Mouse (Mus musculus) stomach, embryonic 14.5 days (tissue): Measurements from ENCODE around the gene Ube2o. TPM values are rescaled to one million over a fixed set of nuclear protein-coding genes. Genes with fewer than 3 reads are reported as not detected.

Experiments
- ATAC-seq: fragments of 200-750 bp; cut with Nextera tagmentation; 2 replicates; pipeline ENCODE4 v1.8.0; 2017; ENCODE audit warnings: low read depth, moderate TSS enrichment; ENCODE audit not compliant: insufficient number of reproducible peaks, insufficient read depth, low FRiP score
- H3K27ac ChIP-seq: fragments of 300-500 bp; sonication (generic); 2 replicates; pipeline ENCODE4 v1.5.1; 2014; ENCODE audit warnings: mild to moderate bottlenecking, low read length, moderate library complexity, mixed read lengths
- H3K27me3 ChIP-seq: fragments of 300-500 bp; sonication (generic); 2 replicates; pipeline ENCODE4 v1.6.1; 2014; ENCODE audit warnings: low read length, control low read depth, mixed read lengths; ENCODE audit not compliant: control insufficient read depth, insufficient read depth
- H3K36me3 ChIP-seq: fragments of 300-500 bp; sonication (generic); 2 replicates; pipeline ENCODE4 v1.6.1; 2014; ENCODE audit warnings: mild to moderate bottlenecking, control low read depth, low read length, moderate library complexity, mixed read lengths; ENCODE audit not compliant: control insufficient read depth, insufficient read depth
- H3K4me1 ChIP-seq: fragments of 300-500 bp; sonication (generic); 2 replicates; pipeline ENCODE4 v1.6.1; 2014; ENCODE audit warnings: low read length, control low read depth, mixed read lengths; ENCODE audit not compliant: control insufficient read depth, insufficient read depth
- H3K4me2 ChIP-seq: fragments of 300-500 bp; sonication (generic); replicated peaks from 2 replicates; pipeline ENCODE4 v1.6.1; 2014; ENCODE audit warnings: low read depth, low read length, control low read depth
- H3K4me3 ChIP-seq: fragments of 300-500 bp; sonication (generic); 2 replicates; pipeline ENCODE4 v1.5.1; 2014; ENCODE audit warnings: low read depth, low read length, control low read depth
- H3K9ac ChIP-seq: fragments of 300-500 bp; sonication (generic); replicated peaks from 2 replicates; pipeline ENCODE4 v1.6.1; 2014; ENCODE audit warnings: low read depth, mild to moderate bottlenecking, control low read depth, low read length, moderate library complexity, mixed read lengths
- H3K9me3 ChIP-seq: fragments of 300-500 bp; sonication (generic); 2 replicates; pipeline ENCODE4 v1.6.1; 2016; ENCODE audit warnings: low read depth, low read length, control low read depth; ENCODE audit not compliant: control insufficient read depth
- WGBS: fragments of 180-500 bp; shearing (Covaris S2); extraction: QIAGEN DNeasy Blood & Tissue Kit; methylation state at CpG from one replicate; pipeline ENCODE4 v1.1.7; 2014; 5-methylcytosine and 5-hydroxymethylcytosine counted together
- polyA plus RNA-seq: library from polyadenylated mRNA; unstranded; fragments of >200 nt; fragmentation: Nextera tagmentation; extraction: Ambion mirVana; gene quantifications from 2 replicates; pipeline ENCODE4 v1.2.1, GENCODE M21; 2014

The Ube2o gene
- polyA plus RNA-seq, 1 experiment from 2014 or later, result 11.4 TPM

GRCm38 (mm10) chr11:116567531-116567930 is 13.7 kb downstream of the Ube2o start:
- ATAC-seq, result no peak
- H3K27ac ChIP-seq, result no peak overlapping the region
- H3K4me2 ChIP-seq, result no peak overlapping the region
- H3K27me3 ChIP-seq, result no peaks in the 10 kb centered on the region
- H3K4me1 ChIP-seq, result peaks cover 10% of the 10 kb centered on the region; the same call in 1 of the 2 replicates
- H3K9me3 ChIP-seq, result no peaks in the 10 kb centered on the region
- WGBS, result 85% methylated on average over 8 of the region's 8 CpGs
- H3K36me3 ChIP-seq, result no peaks in the 10 kb centered on the region
- H3K9ac ChIP-seq, result no peak overlapping the region
- no peak overlapping the region for H3K4me3 ChIP-seq

- H3K4me2 ChIP-seq, result no peak overlapping the region
- WGBS, result 48% methylated on average over 7 of the region's 7 CpGs
- no peak overlapping the region for H3K9ac ChIP-seq
- no peaks in the 10 kb centered on the region for H3K27me3 ChIP-seq
- H3K27ac ChIP-seq, result no peak overlapping the region
- no peaks in the 10 kb centered on the region for H3K36me3 ChIP-seq
- H3K9me3 ChIP-seq, result no peaks in the 10 kb centered on the region
- H3K4me1 ChIP-seq, result peaks cover 10% of the 10 kb centered on the region; the same call in 1 of the 2 replicates
- H3K4me3 ChIP-seq, result no peak overlapping the region
- no peak for ATAC-seq
These were observed 15.8 kb downstream of the Ube2o start for GRCm38 (mm10) chr11:116565283-116566041.

- no peak overlapping the region for H3K4me3 ChIP-seq
- 51% methylated on average over 6 of the region's 6 CpGs for WGBS
- no peaks in the 10 kb centered on the region for H3K27me3 ChIP-seq
- no peak overlapping the region for H3K27ac ChIP-seq
- H3K4me1 ChIP-seq, result peaks cover 8% of the 10 kb centered on the region
- ATAC-seq, result no peak
- H3K9me3 ChIP-seq, result no peaks in the 10 kb centered on the region
- H3K4me2 ChIP-seq, result no peak overlapping the region
- no peak overlapping the region for H3K9ac ChIP-seq
- no peaks in the 10 kb centered on the region for H3K36me3 ChIP-seq
These were observed 24.9 kb downstream of the Ube2o start for GRCm38 (mm10) chr11:116556308-116556707.

- no peaks in the 10 kb centered on the region for H3K9me3 ChIP-seq
- no peak overlapping the region for H3K4me2 ChIP-seq
- H3K27ac ChIP-seq, result no peak overlapping the region
- H3K4me3 ChIP-seq, result no peak overlapping the region
- WGBS, result 44% methylated on average over 1 of the region's 1 CpGs
- ATAC-seq, result no peak
- H3K36me3 ChIP-seq, result no peaks in the 10 kb centered on the region
- H3K9ac ChIP-seq, result no peak overlapping the region
- peaks cover 16% of the 10 kb centered on the region for H3K4me1 ChIP-seq
- no peaks in the 10 kb centered on the region for H3K27me3 ChIP-seq
These were observed 25.7 kb downstream of the Ube2o start for GRCm38 (mm10) chr11:116555572-116555971.

GRCm38 (mm10) chr11:116554171-116554878 is 26.9 kb downstream of the Ube2o start:
- Histone ChIP-seq H3K4me2 (no peak overlapping the region), H3K4me1 (peaks cover 22% of the 10 kb centered on the region), H3K9ac (no peak overlapping the region), H3K27me3 (no peaks in the 10 kb centered on the region), H3K4me3 (no peak overlapping the region), H3K27ac (no peak overlapping the region), H3K9me3 (no peaks in the 10 kb centered on the region), H3K36me3 (no peaks in the 10 kb centered on the region)
- ATAC-seq, result 0 out of 2 replicates have a peak, but pooled peaks have one; percentile 28
- 38% methylated on average over 12 of the region's 12 CpGs for WGBS

GRCm38 (mm10) chr11:116552194-116552593 is 29.1 kb downstream of the Ube2o start:
- no peak overlapping the region for H3K27ac ChIP-seq
- ATAC-seq, result no peak
- 70% methylated on average over 1 of the region's 1 CpGs for WGBS
- no peak overlapping the region for H3K4me3 ChIP-seq
- H3K4me1 ChIP-seq, result peaks cover 22% of the 10 kb centered on the region
- H3K9me3 ChIP-seq, result no peaks in the 10 kb centered on the region
- no peaks in the 10 kb centered on the region for H3K36me3 ChIP-seq
- H3K9ac ChIP-seq, result no peak overlapping the region
- no peaks in the 10 kb centered on the region for H3K27me3 ChIP-seq
- no peak overlapping the region for H3K4me2 ChIP-seq

- 0 out of 2 replicates have a peak overlapping the region, but pooled peaks have one; percentile 18 for H3K9ac ChIP-seq
- ATAC-seq, result no peak
- H3K4me1 ChIP-seq, result peaks cover 18% of the 10 kb centered on the region
- peak overlapping the region; percentile 48; the same call in 1 of the 2 replicates for H3K27ac ChIP-seq
- no peak overlapping the region for H3K4me2 ChIP-seq
- 39% methylated on average over 7 of the region's 7 CpGs for WGBS
- no peaks in the 10 kb centered on the region; the same call in 1 of the 2 replicates for H3K36me3 ChIP-seq
- H3K27me3 ChIP-seq, result no peaks in the 10 kb centered on the region
- H3K4me3 ChIP-seq, result no peak overlapping the region
- H3K9me3 ChIP-seq, result no peaks in the 10 kb centered on the region
These were observed 30.5 kb downstream of the Ube2o start for GRCm38 (mm10) chr11:116550748-116551147.

GRCm38 (mm10) chr11:116549273-116550038 is 31.8 kb downstream of the Ube2o start:
- Histone ChIP-seq H3K9ac (no peak overlapping the region), H3K4me1 (peaks cover 18% of the 10 kb centered on the region), H3K27ac (no peak overlapping the region), H3K27me3 (no peaks in the 10 kb centered on the region), H3K4me2 (no peak overlapping the region), H3K4me3 (no peak overlapping the region), H3K9me3 (no peaks in the 10 kb centered on the region), H3K36me3 (peaks cover 10% of the 10 kb centered on the region)
- ATAC-seq, result no peak; the same call in 1 of the 2 replicates
- 82% methylated on average over 11 of the region's 11 CpGs for WGBS
